Mouse (Mus musculus) heart, embryonic 13.5 days (tissue): ENCODE measurements around the gene Fpr2. TPM values are rescaled to one million over a fixed set of nuclear protein-coding genes. Genes with fewer than 3 reads are reported as not detected.
A peak's percentile ranks its signal among the peaks of the same experiment; 100 is the strongest.
"Not testable (repeated sequence)": the region's sequence is repeated elsewhere in the genome, so short reads cannot be mapped to it uniquely, and the experiment has no call there.

Experiments
- ATAC-seq: fragments of 200-750 bp; cut with Nextera tagmentation; 2 replicates; pipeline ENCODE4 v1.8.0; 2017; ENCODE audit warnings: moderate TSS enrichment; ENCODE audit not compliant: insufficient number of reproducible peaks, low FRiP score, low TSS enrichment; ENCODE audit errors: extremely low read depth
- H3K27ac ChIP-seq: fragments of 300-500 bp; sonication (generic); replicated peaks from 2 replicates; pipeline ENCODE4 v1.5.1; 2015; ENCODE audit warnings: moderate library complexity, mild to moderate bottlenecking, inconsistent platforms
- H3K27me3 ChIP-seq: fragments of 300-500 bp; sonication (generic); replicated peaks from 2 replicates; pipeline ENCODE4 v1.6.1; 2015; ENCODE audit warnings: mild to moderate bottlenecking, inconsistent platforms
- H3K36me3 ChIP-seq: fragments of 300-500 bp; sonication (generic); 2 replicates; pipeline ENCODE4 v1.6.1; 2015; ENCODE audit warnings: mild to moderate bottlenecking, inconsistent platforms
- H3K4me1 ChIP-seq: fragments of 300-500 bp; sonication (generic); 2 replicates; pipeline ENCODE4 v1.6.1; 2015; ENCODE audit warnings: inconsistent platforms
- H3K4me2 ChIP-seq: fragments of 300-500 bp; sonication (generic); 2 replicates; pipeline ENCODE4 v1.6.1; 2015; ENCODE audit warnings: inconsistent platforms, mild to moderate bottlenecking, moderate library complexity
- H3K4me3 ChIP-seq: fragments of 300-500 bp; sonication (generic); 2 replicates; pipeline ENCODE4 v1.5.1; 2015; ENCODE audit warnings: moderate library complexity, mild to moderate bottlenecking, inconsistent platforms
- H3K9ac ChIP-seq: fragments of 300-500 bp; sonication (generic); 2 replicates; pipeline ENCODE4 v1.6.1; 2015; ENCODE audit warnings: inconsistent platforms, mild to moderate bottlenecking, moderate library complexity
- H3K9me3 ChIP-seq: fragments of 300-500 bp; sonication (generic); 2 replicates; pipeline ENCODE4 v1.6.1; 2016; ENCODE audit warnings: inconsistent platforms
- WGBS: fragments of 180-500 bp; shearing (Covaris S2); methylation state at CpG from one replicate; pipeline ENCODE4 v1.1.7; 2015; ENCODE audit warnings: mixed read lengths; 5-methylcytosine and 5-hydroxymethylcytosine counted together
- polyA plus RNA-seq: library from polyadenylated mRNA; unstranded; fragments of >200 nt; fragmentation: Nextera tagmentation; extraction: Ambion mirVana; gene quantifications from 2 replicates; pipeline ENCODE4 v1.2.1, GENCODE M21; 2015

Gene Fpr2
- polyA plus RNA-seq, 1 experiment from 2014 or later, result not detected

DNA sequence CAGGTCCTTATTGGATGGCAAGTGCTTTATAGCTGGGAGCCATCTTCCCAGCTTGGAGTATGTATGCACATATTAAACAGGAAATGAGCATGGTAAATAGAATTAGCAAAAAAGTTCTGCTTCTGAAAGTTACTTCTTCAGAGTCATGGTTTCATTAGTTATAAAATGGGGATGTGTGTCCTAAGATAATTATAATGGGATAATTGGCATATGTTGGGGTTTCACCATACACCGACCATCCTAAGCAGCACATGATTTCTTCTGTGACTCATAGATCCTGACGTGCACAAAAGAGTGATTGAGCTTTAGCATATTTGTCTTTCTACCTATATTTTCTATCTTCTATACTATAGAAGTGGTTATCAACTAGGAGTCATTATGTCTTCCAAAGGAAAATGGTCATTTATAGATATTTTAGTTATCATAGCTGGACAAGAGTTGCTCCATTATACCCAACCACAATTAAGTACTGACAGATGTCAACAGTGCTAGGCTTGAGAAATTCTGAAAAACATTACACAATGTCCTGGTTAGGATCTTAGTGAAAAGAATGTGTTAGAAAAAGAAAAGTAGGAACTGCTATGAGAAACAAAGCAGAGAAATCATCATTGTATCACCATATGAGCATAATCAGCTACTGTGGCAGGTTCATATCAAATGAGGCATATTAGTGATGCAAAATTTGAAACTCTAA, 2.3 kb downstream of the Fpr2 start:
- Histone ChIP-seq H3K27me3 (no peaks in the 10 kb centered on the region), H3K4me3 (no peak overlapping the region), H3K27ac (no peak overlapping the region), H3K9me3 (no peaks in the 10 kb centered on the region), H3K9ac (no peak overlapping the region), H3K4me1 (no peaks in the 10 kb centered on the region), H3K4me2 (no peak overlapping the region), H3K36me3 (no peaks in the 10 kb centered on the region)
- ATAC-seq, result no peak
- 84% methylated on average over 2 of the region's 2 CpGs for WGBS

DNA sequence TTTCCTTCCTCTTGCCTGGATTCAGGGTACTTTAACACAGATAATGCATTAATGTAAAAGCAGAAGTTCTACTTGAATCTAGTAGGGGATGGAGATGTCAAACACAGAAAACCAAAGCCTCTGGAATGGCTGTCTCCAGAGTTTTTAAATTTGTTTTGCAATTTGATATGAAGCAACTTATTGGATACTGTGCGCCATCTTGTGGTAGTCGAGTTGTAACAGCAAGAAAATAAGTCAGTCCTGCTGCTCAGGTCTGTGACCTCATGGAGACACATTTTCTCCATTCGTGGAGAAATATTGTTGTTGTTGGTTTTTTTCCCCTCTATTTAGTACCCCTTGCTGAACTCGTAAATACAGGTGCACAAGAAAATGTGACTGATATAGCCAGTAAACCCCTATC, 8.4 kb downstream of the Fpr2 start:
- 1% methylated on average over 4 of the region's 4 CpGs for WGBS
- no peak overlapping the region for H3K9ac ChIP-seq
- no peak for ATAC-seq

DNA sequence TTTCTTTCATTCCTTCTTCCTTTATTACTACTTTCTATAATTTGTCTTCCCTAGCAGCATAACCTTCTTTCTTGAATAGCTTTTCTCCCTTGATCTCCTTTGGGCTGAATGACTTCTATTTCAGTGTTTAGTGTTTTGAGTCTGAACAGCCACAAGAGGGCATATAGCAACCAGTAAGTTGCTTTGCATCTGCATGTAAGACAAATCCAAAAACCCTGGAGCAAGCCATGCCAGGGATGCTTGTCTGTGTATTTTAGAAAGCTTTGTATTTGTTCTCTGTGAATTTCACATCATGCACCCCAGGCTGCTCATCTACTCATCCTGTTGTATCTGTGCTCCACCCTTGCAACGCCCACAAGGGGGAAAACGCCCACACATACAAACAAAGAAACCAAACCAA, 11.6 kb downstream of the Fpr2 start:
- H3K36me3 ChIP-seq, result no peaks in the 10 kb centered on the region
- no peaks in the 10 kb centered on the region for H3K4me1 ChIP-seq
- H3K9me3 ChIP-seq, result no peaks in the 10 kb centered on the region
- no peak overlapping the region for H3K4me2 ChIP-seq
- no peak overlapping the region for H3K9ac ChIP-seq
- H3K27me3 ChIP-seq, result no peaks in the 10 kb centered on the region
- ATAC-seq, result no peak
- no peak overlapping the region for H3K27ac ChIP-seq
- WGBS, result 65% methylated on average over 2 of the region's 2 CpGs
- H3K4me3 ChIP-seq, result no peak overlapping the region

More for the DNA sequence above, 8.4 kb downstream of the Fpr2 start:
- Histone ChIP-seq H3K4me3 (no peak overlapping the region), H3K36me3 (no peaks in the 10 kb centered on the region), H3K4me1 (no peaks in the 10 kb centered on the region), H3K27me3 (no peaks in the 10 kb centered on the region), H3K9me3 (no peaks in the 10 kb centered on the region), H3K4me2 (no peak overlapping the region), H3K27ac (no peak overlapping the region)

DNA sequence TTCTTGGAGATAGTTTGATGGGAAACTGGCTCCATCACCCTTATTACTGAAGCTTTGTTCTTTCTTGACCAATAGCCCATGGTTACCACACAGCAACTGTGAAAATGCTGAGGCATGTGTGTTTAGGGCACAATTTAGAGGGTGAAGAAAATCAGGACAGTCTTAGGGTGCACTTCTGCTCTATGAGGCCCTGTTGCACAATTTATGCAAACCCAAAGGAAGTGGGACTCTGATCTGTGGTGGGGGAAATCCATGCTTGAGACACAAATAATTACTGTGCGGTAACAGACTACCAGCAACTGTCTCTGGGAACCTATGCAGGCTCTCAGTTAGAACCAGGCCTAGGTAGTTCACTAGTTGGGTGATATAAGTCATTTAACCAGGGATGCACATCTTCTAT, 13.1 kb downstream of the Fpr2 start:
- Histone ChIP-seq H3K36me3 (no peaks in the 10 kb centered on the region), H3K9ac (no peak overlapping the region), H3K4me2 (no peak overlapping the region), H3K4me3 (no peak overlapping the region), H3K4me1 (no peaks in the 10 kb centered on the region), H3K9me3 (no peaks in the 10 kb centered on the region), H3K27me3 (no peaks in the 10 kb centered on the region), H3K27ac (no peak overlapping the region)
- ATAC-seq, result no peak
- 73% methylated on average over 1 of the region's 1 CpGs for WGBS

DNA sequence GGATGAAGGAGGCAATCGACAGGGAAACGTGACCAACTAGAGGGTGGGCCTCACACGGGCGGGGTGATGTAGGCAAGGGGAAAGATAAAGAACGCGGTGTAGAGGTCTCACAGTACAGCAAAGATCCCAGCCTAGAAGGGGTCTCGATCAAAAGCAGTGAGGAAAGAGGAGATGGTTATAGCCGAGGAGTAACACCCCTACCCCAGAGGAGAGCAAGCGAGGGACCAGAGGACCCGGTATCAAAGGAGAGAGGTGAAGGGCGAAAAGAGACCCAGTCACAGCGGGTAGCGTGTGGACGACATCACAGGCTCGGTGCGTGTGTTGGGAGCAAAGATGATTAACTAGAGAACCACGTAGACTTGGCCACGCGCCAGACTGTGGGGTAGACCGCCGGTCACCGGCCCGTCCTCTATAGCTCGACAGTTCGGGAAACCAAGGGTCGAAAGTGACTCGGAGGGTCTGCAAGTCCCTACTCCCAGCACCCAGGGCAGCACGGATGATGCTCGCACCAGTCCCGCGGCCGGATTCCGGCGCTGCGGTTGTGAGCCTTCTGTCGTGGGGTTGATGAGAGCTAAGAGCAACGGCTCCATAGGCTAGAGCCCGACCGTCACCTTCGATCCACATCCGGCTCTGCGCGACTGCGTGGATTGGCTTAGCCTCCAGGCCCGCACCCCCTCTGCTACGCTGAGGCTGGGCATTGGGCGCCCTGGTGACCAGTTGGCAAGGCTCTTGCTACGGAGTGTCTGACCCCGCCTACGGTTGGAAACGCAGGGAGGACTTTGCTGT, 22.2 kb downstream of the Fpr2 start:
- H3K4me1 ChIP-seq, result 0 out of 2 replicates have a peak, but pooled peaks cover 3% of the 10 kb centered on the region
- H3K27ac ChIP-seq, result no peak overlapping the region
- peak overlapping the region; percentile 63 for H3K4me3 ChIP-seq
- H3K9ac ChIP-seq, result peak overlapping the region; percentile 80
- H3K36me3 ChIP-seq, result no peaks in the 10 kb centered on the region
- no peaks in the 10 kb centered on the region for H3K9me3 ChIP-seq
- WGBS, result 16% methylated on average over 51 of the region's 51 CpGs
- H3K27me3 ChIP-seq, result peaks cover 10% of the 10 kb centered on the region; the same call in 1 of the 2 replicates
- ATAC-seq, result peak; percentile 87
- peak overlapping the region; percentile 81 for H3K4me2 ChIP-seq

DNA sequence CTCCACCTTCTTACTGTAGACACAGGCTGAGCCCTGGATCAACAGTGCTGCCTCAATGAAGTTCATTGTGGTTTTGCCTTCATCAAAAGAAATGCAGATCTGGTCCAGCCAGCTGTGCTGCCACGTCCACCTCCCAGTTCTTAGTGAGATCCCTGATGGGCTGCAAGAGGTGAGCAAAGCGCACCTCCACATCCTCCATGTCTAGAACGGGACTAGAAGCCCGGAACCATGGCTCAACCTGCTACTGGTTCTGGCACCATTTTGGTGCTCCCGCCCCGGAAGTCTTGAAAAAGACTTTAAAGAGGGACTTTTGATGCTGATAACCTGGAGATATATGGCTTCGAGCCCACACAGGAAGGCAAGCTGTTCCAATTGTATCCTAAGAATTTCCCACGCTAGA, 25.0 kb downstream of the Fpr2 start:
- peaks cover 10% of the 10 kb centered on the region; the same call in 1 of the 2 replicates for H3K27me3 ChIP-seq
- not testable (repeated sequence) for H3K4me1 ChIP-seq, ATAC-seq, H3K4me3 ChIP-seq, H3K4me2 ChIP-seq, H3K36me3 ChIP-seq, H3K9me3 ChIP-seq, H3K27ac ChIP-seq, H3K9ac ChIP-seq
- 72% methylated on average over 8 of the region's 8 CpGs for WGBS

DNA sequence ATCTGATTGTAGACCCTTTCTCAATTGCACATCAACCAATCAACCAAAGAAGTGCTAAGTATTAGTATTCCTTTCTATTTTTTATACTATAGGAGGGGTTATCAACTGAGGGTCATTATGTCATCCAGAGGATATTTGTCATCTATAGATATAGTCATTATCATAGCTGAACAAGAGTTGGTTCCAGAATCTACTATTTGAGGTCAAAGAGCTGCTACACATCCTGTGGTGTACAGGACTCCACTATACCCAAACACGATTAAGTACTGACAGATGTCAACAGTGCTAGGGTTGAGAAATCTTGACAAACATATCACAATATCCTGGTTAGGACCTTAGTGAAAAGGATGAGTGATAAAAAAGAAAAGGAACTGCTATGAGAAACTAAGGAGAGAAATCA, 29.8 kb downstream of the Fpr2 start:
- H3K27ac ChIP-seq, result no peak overlapping the region
- H3K4me2 ChIP-seq, result no peak overlapping the region
- H3K27me3 ChIP-seq, result no peaks in the 10 kb centered on the region
- no peaks in the 10 kb centered on the region for H3K4me1 ChIP-seq
- ATAC-seq, result no peak
- H3K9me3 ChIP-seq, result no peaks in the 10 kb centered on the region
- H3K9ac ChIP-seq, result no peak overlapping the region
- H3K4me3 ChIP-seq, result no peak overlapping the region
- no peaks in the 10 kb centered on the region for H3K36me3 ChIP-seq
- WGBS, result 69% methylated on average over 1 of the region's 1 CpGs

DNA sequence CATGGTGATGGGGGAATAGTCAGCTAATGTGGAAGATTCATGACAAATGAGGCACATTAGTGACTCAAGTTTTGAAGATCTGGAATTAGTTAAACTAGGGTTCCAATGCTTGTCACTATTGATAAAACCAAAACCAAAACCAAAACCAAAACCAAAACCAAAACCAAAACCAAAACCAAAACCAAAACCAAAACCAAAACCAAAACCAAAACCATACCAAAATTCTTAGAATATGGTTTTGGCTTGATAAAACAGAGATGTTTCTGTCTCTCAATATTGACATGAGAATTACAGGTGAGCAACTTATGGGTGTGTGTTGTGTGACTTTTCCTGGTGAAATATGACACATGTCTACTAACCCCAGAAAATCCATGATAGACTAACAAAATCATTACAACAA, 30.2 kb downstream of the Fpr2 start:
- H3K9ac ChIP-seq, result no peak overlapping the region
- H3K36me3 ChIP-seq, result no peaks in the 10 kb centered on the region
- H3K4me3 ChIP-seq, result no peak overlapping the region
- H3K27me3 ChIP-seq, result no peaks in the 10 kb centered on the region
- H3K4me2 ChIP-seq, result no peak overlapping the region
- ATAC-seq, result no peak
- no peaks in the 10 kb centered on the region for H3K4me1 ChIP-seq
- H3K27ac ChIP-seq, result no peak overlapping the region
- no peaks in the 10 kb centered on the region for H3K9me3 ChIP-seq

Other genes starting within 250 kb of the Fpr2 start
- not detected in 2 replicates for gene Vmn2r90, start 184.1 kb upstream of the Fpr2 start, polyA plus RNA-seq
- 24.2 and 27.0 TPM in 2 replicates for gene Spaca6, start 60.7 kb upstream of the Fpr2 start, polyA plus RNA-seq
- gene Has1, start 32.6 kb upstream of the Fpr2 start, polyA plus RNA-seq, result 0.55 and 0.66 TPM in 2 replicates
- 0.11 and 0.15 TPM in 2 replicates for gene Fpr1, start 3.9 kb upstream of the Fpr2 start, polyA plus RNA-seq
- gene Fpr3, start within 50 bp of the Fpr2 start, polyA plus RNA-seq, result not detected in 2 replicates
- not detected in 2 replicates for gene Fpr-rs4, start 133.9 kb downstream of the Fpr2 start, polyA plus RNA-seq
- not detected in 2 replicates for gene Vmn2r124, start 161.6 kb downstream of the Fpr2 start, polyA plus RNA-seq
- not detected in 2 replicates for gene Vmn2r91, start 197.2 kb downstream of the Fpr2 start, polyA plus RNA-seq